Mouse (Mus musculus): Measurements from ENCODE around the gene Lca5l. TPM values are rescaled to one million over a fixed set of nuclear protein-coding genes. Genes with fewer than 3 reads are reported as not detected.
A peak's percentile ranks its signal among the peaks of the same experiment; 100 is the strongest.

The Lca5l gene
- polyA plus RNA-seq, 1 experiment from 2014 or later, result 1.7 TPM

DNA sequence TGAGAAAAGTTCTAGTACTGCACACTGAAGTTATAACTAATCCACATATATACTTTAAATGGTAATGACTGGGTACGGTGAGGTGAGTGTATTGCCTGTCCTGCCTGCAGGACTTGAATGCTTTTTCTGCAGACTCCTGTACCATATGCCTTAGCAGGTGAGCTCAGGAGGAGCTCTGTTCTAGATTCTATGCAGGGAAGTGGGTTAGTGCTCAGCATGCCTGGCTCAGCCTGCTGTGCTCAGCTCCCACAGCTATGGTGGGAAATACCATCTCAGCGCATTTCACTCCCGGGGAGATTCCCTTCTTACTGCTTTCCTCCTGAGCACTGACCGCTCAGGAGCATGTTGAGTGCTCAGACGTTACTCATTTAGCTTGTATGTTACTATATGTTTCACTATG lies 4.5 kb downstream of the Lca5l start:
- peaks cover 7% of the 10 kb centered on the region for H3K4me1 ChIP-seq (ENCODE audit: control insufficient read depth, insufficient read depth, low read length)
- no peak overlapping the region for H3K9ac ChIP-seq (ENCODE audit: low read depth, low read length)
- no peak overlapping the region for H3K27ac ChIP-seq (ENCODE audit: low read length)
- no peak overlapping the region for H3K4me2 ChIP-seq (ENCODE audit: low read length)
- no peak for ATAC-seq
- H3K4me3 ChIP-seq (ENCODE audit: low read depth, low read length), result no peak overlapping the region
- H3K36me3 ChIP-seq (ENCODE audit: control insufficient read depth, insufficient read depth, low read length), result no peaks in the 10 kb centered on the region
- H3K27me3 ChIP-seq (ENCODE audit: control insufficient read depth, insufficient read depth, low read depth, low read length), result no peaks in the 10 kb centered on the region
- WGBS, result 84% methylated on average over 5 of the region's 5 CpGs
- no peaks in the 10 kb centered on the region; the same call in 1 of the 2 replicates for H3K9me3 ChIP-seq (replicated peaks; ENCODE audit: control insufficient read depth, low read length, poor library complexity, severe bottlenecking)

DNA sequence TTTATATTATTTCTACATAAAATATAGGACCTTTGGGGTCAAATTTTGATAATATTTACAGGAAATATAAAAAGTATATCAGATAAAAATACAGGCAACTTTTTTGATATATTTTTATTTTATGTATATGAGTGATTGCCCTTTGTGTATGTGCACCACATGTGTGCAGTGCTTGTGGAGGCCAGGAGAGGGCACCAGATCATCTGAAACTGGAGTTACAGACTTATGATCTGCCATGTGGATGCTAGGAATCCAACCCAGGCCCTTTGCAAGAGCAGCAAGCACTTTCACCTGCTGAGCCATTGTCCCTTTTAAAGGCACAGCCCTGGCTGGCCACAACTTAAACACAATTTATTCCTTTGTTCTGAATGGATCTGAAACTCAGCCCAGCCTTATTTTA lies 12.9 kb downstream of the Lca5l start:
- H3K9me3 ChIP-seq (replicated peaks; ENCODE audit: control insufficient read depth, low read length, poor library complexity, severe bottlenecking), result no peaks in the 10 kb centered on the region
- H3K36me3 ChIP-seq (ENCODE audit: control insufficient read depth, insufficient read depth, low read length), result no peaks in the 10 kb centered on the region
- H3K4me1 ChIP-seq (ENCODE audit: control insufficient read depth, insufficient read depth, low read length), result no peaks in the 10 kb centered on the region
- no peak overlapping the region for H3K9ac ChIP-seq (ENCODE audit: low read depth, low read length)
- no peak overlapping the region for H3K4me3 ChIP-seq (ENCODE audit: low read depth, low read length)
- H3K27me3 ChIP-seq (ENCODE audit: control insufficient read depth, insufficient read depth, low read depth, low read length), result no peaks in the 10 kb centered on the region
- H3K4me2 ChIP-seq (ENCODE audit: low read length), result no peak overlapping the region
- no peak for ATAC-seq
- H3K27ac ChIP-seq (ENCODE audit: low read length), result no peak overlapping the region

DNA sequence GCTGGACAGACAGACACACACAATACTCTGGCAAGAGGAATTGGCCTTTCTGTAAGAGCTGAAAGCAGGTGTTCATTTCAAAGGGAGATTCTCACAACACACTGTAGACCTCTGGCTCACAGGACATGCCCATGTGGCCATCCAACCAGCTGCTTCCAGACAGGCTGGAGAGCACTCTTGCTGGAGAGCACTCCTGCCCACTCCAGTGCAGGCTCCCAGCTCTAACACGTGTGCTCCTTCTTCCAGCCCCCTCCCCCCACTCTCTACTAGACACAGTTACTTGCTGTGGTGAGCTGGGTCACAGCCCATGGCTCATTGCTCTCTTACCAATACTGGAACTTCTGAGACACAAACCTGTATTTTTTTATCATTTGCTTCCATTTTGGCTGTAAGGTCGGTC lies 16.7 kb downstream of the Lca5l start:
- H3K4me1 ChIP-seq (ENCODE audit: control insufficient read depth, insufficient read depth, low read length), result no peaks in the 10 kb centered on the region
- no peak overlapping the region for H3K9ac ChIP-seq (ENCODE audit: low read depth, low read length)
- H3K27ac ChIP-seq (ENCODE audit: low read length), result no peak overlapping the region
- 39% methylated on average over 2 of the region's 2 CpGs for WGBS
- ATAC-seq, result no peak
- no peaks in the 10 kb centered on the region for H3K9me3 ChIP-seq (replicated peaks; ENCODE audit: control insufficient read depth, low read length, poor library complexity, severe bottlenecking)
- no peak overlapping the region for H3K4me3 ChIP-seq (ENCODE audit: low read depth, low read length)
- no peak overlapping the region for H3K4me2 ChIP-seq (ENCODE audit: low read length)
- no peaks in the 10 kb centered on the region for H3K36me3 ChIP-seq (ENCODE audit: control insufficient read depth, insufficient read depth, low read length)
- H3K27me3 ChIP-seq (ENCODE audit: control insufficient read depth, insufficient read depth, low read depth, low read length), result no peaks in the 10 kb centered on the region

DNA sequence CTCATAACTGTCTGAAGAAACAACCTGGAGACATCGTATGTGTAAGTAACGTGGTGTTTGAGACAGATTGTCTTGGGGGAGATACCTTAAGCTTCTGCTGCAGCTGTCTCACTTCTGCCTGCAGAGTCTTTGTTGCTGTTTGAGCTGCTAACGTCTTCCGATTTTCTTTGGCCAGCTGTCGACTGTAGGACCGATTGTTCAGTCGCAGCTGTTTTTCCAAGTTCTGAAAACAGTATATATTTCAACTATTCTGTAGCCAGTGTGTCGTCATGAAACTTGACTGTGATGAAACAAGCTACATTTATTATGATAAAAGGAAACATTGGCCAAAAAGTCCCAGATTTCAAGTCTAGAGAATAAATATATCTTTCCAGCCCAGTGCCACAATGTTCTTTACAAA lies 18.4 kb downstream of the Lca5l start:
- no peak overlapping the region for H3K4me3 ChIP-seq (ENCODE audit: low read depth, low read length)
- whole genome bisulfite sequencing, result 75% methylated on average over 8 of the region's 8 CpGs
- H3K27me3 ChIP-seq (ENCODE audit: control insufficient read depth, insufficient read depth, low read depth, low read length), result no peaks in the 10 kb centered on the region
- no peak overlapping the region for H3K9ac ChIP-seq (ENCODE audit: low read depth, low read length)
- ATAC-seq, result no peak
- H3K27ac ChIP-seq (ENCODE audit: low read length), result no peak overlapping the region
- no peaks in the 10 kb centered on the region for H3K4me1 ChIP-seq (ENCODE audit: control insufficient read depth, insufficient read depth, low read length)
- H3K4me2 ChIP-seq (ENCODE audit: low read length), result no peak overlapping the region
- no peaks in the 10 kb centered on the region for H3K36me3 ChIP-seq (ENCODE audit: control insufficient read depth, insufficient read depth, low read length)
- no peaks in the 10 kb centered on the region for H3K9me3 ChIP-seq (replicated peaks; ENCODE audit: control insufficient read depth, low read length, poor library complexity, severe bottlenecking)

DNA sequence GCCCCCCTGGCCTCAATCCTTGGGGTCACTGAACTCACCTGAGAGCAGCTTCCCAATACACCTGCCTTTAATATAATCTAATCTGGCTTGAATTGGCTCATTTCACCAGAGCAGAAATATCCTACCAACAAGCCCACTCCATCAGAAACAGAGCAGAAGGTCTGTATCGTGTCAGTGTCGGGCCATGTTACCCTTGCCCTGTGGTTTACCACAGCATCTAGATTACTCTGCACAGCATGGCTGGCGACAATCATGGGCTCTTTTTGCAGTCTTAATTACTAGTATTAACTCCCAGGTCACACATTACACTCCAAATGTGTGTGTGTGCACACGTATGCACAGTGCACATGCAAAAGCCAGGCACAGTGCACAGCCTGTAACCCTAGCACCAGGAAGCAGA lies 23.2 kb downstream of the Lca5l start:
- WGBS, result 97% methylated on average over 4 of the region's 4 CpGs

DNA sequence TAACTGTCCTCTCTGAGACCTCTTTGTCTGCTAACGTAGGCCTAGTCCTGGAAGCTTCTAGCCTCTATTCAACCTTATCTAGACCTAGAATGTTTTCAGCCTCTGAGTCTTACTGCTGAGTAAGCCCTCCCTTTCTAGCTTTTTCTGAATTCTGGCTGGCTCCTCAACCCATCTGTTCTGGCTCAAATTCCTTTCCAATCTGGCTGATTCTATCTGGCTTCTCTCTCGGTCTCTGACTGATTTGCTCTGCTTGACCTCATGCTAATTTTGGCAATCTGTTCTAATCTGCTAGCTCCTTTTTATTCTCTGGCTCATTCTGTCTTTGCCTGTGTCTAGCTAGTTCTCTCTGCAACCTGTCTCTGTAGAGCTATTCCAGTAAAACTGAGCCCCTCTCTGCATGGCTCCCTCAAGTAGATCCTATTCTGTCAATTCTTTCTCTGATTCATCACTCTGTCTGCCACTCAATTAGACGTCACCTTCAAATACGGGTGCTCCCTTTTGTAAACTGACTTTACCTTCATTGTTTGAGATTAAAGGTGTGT lies 26.3 kb downstream of the Lca5l start:
- Histone ChIP-seq H3K9me3 (replicated peaks; ENCODE audit: control insufficient read depth, low read length, poor library complexity, severe bottlenecking) (no peaks in the 10 kb centered on the region), H3K4me2 (ENCODE audit: low read length) (no peak overlapping the region), H3K4me3 (ENCODE audit: low read depth, low read length) (no peak overlapping the region), H3K27ac (ENCODE audit: low read length) (no peak overlapping the region), H3K36me3 (ENCODE audit: control insufficient read depth, insufficient read depth, low read length) (no peaks in the 10 kb centered on the region), H3K9ac (ENCODE audit: low read depth, low read length) (no peak overlapping the region), H3K4me1 (ENCODE audit: control insufficient read depth, insufficient read depth, low read length) (no peaks in the 10 kb centered on the region), H3K27me3 (ENCODE audit: control insufficient read depth, insufficient read depth, low read depth, low read length) (no peaks in the 10 kb centered on the region)
- WGBS, result 80% methylated on average over 4 of the region's 4 CpGs
- no peak for ATAC-seq

More for the DNA sequence above, 23.2 kb downstream of the Lca5l start:
- no peak for ATAC-seq
- no peaks in the 10 kb centered on the region for H3K9me3 ChIP-seq (replicated peaks; ENCODE audit: control insufficient read depth, low read length, poor library complexity, severe bottlenecking)
- H3K4me1 ChIP-seq (ENCODE audit: control insufficient read depth, insufficient read depth, low read length), result no peaks in the 10 kb centered on the region
- H3K27me3 ChIP-seq (ENCODE audit: control insufficient read depth, insufficient read depth, low read depth, low read length), result no peaks in the 10 kb centered on the region
- no peak overlapping the region for H3K4me3 ChIP-seq (ENCODE audit: low read depth, low read length)
- no peak overlapping the region for H3K4me2 ChIP-seq (ENCODE audit: low read length)
- H3K9ac ChIP-seq (ENCODE audit: low read depth, low read length), result no peak overlapping the region
- H3K36me3 ChIP-seq (ENCODE audit: control insufficient read depth, insufficient read depth, low read length), result no peaks in the 10 kb centered on the region
- H3K27ac ChIP-seq (ENCODE audit: low read length), result no peak overlapping the region

DNA sequence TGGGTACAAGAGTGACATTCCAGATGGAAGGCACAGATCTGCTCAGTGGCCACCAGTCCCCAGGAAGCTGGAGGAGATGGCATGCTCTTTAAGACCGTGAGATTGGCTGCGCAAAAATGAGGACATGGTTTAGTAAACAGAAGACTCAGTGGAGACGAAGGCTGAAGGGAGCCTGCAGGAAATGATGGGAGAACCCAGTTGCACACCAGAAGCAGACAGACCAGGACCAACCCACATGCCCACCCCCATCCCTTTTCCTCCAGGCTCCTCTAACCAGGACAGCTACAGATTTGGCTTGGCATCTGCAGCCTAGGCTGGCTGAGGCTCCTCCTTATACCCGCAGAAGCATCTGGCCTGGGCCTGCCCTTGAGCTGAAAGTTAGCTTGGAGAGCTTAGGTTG lies 30.7 kb downstream of the Lca5l start:
- WGBS, result 90% methylated on average over 4 of the region's 4 CpGs
- no peak overlapping the region for H3K9ac ChIP-seq (ENCODE audit: low read depth, low read length)
- no peak overlapping the region for H3K4me2 ChIP-seq (ENCODE audit: low read length)
- no peak overlapping the region for H3K4me3 ChIP-seq (ENCODE audit: low read depth, low read length)
- H3K36me3 ChIP-seq (ENCODE audit: control insufficient read depth, insufficient read depth, low read length), result peaks cover 3% of the 10 kb centered on the region; the same call in 1 of the 2 replicates
- no peak for ATAC-seq
- no peaks in the 10 kb centered on the region for H3K27me3 ChIP-seq (ENCODE audit: control insufficient read depth, insufficient read depth, low read depth, low read length)
- no peaks in the 10 kb centered on the region for H3K9me3 ChIP-seq (replicated peaks; ENCODE audit: control insufficient read depth, low read length, poor library complexity, severe bottlenecking)
- H3K4me1 ChIP-seq (ENCODE audit: control insufficient read depth, insufficient read depth, low read length), result peaks cover 10% of the 10 kb centered on the region
- H3K27ac ChIP-seq (ENCODE audit: low read length), result no peak overlapping the region

GRCm38 (mm10) chr16:96160927-96161326 lies 31.1 kb downstream of the Lca5l start:
- no peak overlapping the region for H3K9ac ChIP-seq (ENCODE audit: low read depth, low read length)
- H3K9me3 ChIP-seq (replicated peaks; ENCODE audit: control insufficient read depth, low read length, poor library complexity, severe bottlenecking), result no peaks in the 10 kb centered on the region
- 94% methylated on average over 1 of the region's 1 CpGs for WGBS
- peaks cover 10% of the 10 kb centered on the region for H3K4me1 ChIP-seq (ENCODE audit: control insufficient read depth, insufficient read depth, low read length)
- H3K27ac ChIP-seq (ENCODE audit: low read length), result no peak overlapping the region
- H3K27me3 ChIP-seq (ENCODE audit: control insufficient read depth, insufficient read depth, low read depth, low read length), result no peaks in the 10 kb centered on the region
- H3K4me3 ChIP-seq (ENCODE audit: low read depth, low read length), result no peak overlapping the region
- H3K4me2 ChIP-seq (ENCODE audit: low read length), result no peak overlapping the region
- ATAC-seq, result no peak
- H3K36me3 ChIP-seq (ENCODE audit: control insufficient read depth, insufficient read depth, low read length), result peaks cover 6% of the 10 kb centered on the region; the same call in 1 of the 2 replicates

GRCm38 (mm10) chr16:96159794-96160346 lies 32.2 kb downstream of the Lca5l start:
- ATAC-seq, result no peak

More at GRCm38 (mm10) chr16:96159794-96160346, 32.2 kb downstream of the Lca5l start:
- peak overlapping the region; percentile 96 for H3K4me2 ChIP-seq (ENCODE audit: low read length)
- peaks cover 8% of the 10 kb centered on the region; the same call in 1 of the 2 replicates for H3K36me3 ChIP-seq (ENCODE audit: control insufficient read depth, insufficient read depth, low read length)
- H3K27me3 ChIP-seq (ENCODE audit: control insufficient read depth, insufficient read depth, low read depth, low read length), result no peaks in the 10 kb centered on the region
- peaks cover 10% of the 10 kb centered on the region for H3K4me1 ChIP-seq (ENCODE audit: control insufficient read depth, insufficient read depth, low read length)
- peak overlapping the region; percentile 50 for H3K4me3 ChIP-seq (ENCODE audit: low read depth, low read length)
- H3K27ac ChIP-seq (ENCODE audit: low read length), result peak overlapping the region; percentile 81
- WGBS, result 83% methylated on average over 20 of the region's 20 CpGs
- H3K9ac ChIP-seq (ENCODE audit: low read depth, low read length), result peak overlapping the region; percentile 90
- H3K9me3 ChIP-seq (replicated peaks; ENCODE audit: control insufficient read depth, low read length, poor library complexity, severe bottlenecking), result no peaks in the 10 kb centered on the region

Data from midbrain, embryonic 16.5 days (tissue).